8 mouse cellular contexts compared by ENCODE assay signal in the genomic region with DNA sequence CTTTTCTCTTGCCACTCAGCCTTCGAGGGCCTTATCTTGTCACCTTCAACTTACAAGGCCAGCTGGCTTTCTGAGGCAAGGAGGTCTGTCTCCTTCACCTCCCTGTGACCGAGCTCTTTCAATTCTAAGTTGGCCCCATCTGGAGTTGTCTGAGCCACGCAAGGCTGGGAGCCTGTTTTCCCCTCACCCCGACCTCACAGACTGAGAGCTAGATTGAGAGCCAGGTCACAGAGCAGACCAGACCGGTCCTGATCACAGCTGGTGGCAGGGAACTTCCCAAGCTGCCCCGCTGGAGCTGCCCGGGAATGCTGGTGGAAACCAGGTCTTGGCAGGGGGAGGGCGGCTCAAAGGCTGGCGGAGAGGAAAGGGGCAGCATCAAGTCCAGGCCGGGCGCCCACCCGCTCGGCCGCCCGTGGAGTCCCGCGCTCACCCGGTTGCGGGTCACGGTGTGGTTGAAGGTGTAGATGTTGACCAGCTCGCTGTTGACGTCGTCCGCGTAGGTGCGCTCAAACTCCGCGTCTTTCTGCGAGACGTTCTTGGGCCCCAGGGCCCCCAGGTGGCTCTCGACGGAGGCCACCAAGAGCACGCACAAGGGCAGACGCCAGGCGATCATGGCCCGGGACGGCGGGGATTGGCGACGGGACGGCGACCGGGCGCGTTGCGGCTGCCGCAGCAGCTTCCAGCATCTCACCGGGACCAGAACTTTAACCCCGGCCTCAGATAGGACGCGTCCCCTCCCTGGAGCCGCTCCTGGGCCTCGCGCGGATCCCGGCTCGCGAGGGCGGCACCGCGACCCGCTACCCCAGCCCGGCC. TPM values are rescaled to one million over a fixed set of nuclear protein-coding genes. Genes with fewer than 3 reads are reported as not detected.
DNase-seq lines count a peak whose midpoint lies in the region; ATAC-seq and TF ChIP-seq lines count a peak whose summit lies in the region.

No protein-coding gene starts in this region.

- no peak for TF ChIP-seq CTCF in lung, postnatal 0 days (IDR thresholded peaks at IDR 0.05)

- under 1% methylated on average over 63 of the region's 63 CpGs for WGBS in embryonic facial prominence, embryonic 15.5 days
- WGBS in heart, embryonic 13.5 days: under 1% methylated on average over 58 of the region's 63 CpGs
- under 1% methylated on average over 54 of the region's 63 CpGs for WGBS in lung, postnatal 0 days

- peak overlapping the region; percentile 84 for H3K4me2 ChIP-seq in embryonic facial prominence, embryonic 15.5 days (replicated peaks)
- H3K4me2 ChIP-seq in heart, embryonic 13.5 days: peak overlapping the region; percentile 82
- H3K4me2 ChIP-seq in lung, postnatal 0 days (replicated peaks; ENCODE audit: low read depth, low read length): peak overlapping the region; percentile 81

- no peaks in the 10 kb centered on the region for H3K9me3 ChIP-seq in embryonic facial prominence, embryonic 15.5 days (replicated peaks)
- H3K9me3 ChIP-seq in heart, embryonic 13.5 days: no peaks in the 10 kb centered on the region
- no peaks in the 10 kb centered on the region for H3K9me3 ChIP-seq in lung, postnatal 0 days (ENCODE audit: low read length)

- peaks cover 27% of the 10 kb centered on the region for H3K36me3 ChIP-seq in embryonic facial prominence, embryonic 15.5 days
- peaks cover 32% of the 10 kb centered on the region for H3K36me3 ChIP-seq in heart, embryonic 13.5 days
- peaks cover 23% of the 10 kb centered on the region for H3K36me3 ChIP-seq in lung, postnatal 0 days (ENCODE audit: insufficient read depth, low read length)

- ATAC-seq in embryonic facial prominence, embryonic 15.5 days (ENCODE audit: insufficient number of reproducible peaks, low FRiP score, low TSS enrichment, low read depth): peak; percentile 39
- peak; percentile 43; the same call in 1 of the 2 replicates for ATAC-seq in heart, embryonic 13.5 days (ENCODE audit: extremely low read depth, insufficient number of reproducible peaks, low FRiP score, low TSS enrichment)
- peak; percentile 62 for ATAC-seq in lung, postnatal 0 days

- H3K9ac ChIP-seq in embryonic facial prominence, embryonic 15.5 days: peak overlapping the region; percentile 92
- H3K9ac ChIP-seq in heart, embryonic 13.5 days: peak overlapping the region; percentile 95
- H3K9ac ChIP-seq in lung, postnatal 0 days (replicated peaks; ENCODE audit: low read depth): peak overlapping the region; percentile 98

- peak overlapping the region; percentile 95 for H3K27ac ChIP-seq in embryonic facial prominence, embryonic 15.5 days (replicated peaks)
- H3K27ac ChIP-seq in heart, embryonic 13.5 days (replicated peaks): peak overlapping the region; percentile 93
- peak overlapping the region; percentile 98 for H3K27ac ChIP-seq in lung, postnatal 0 days (ENCODE audit: low read length)

- peak overlapping the region; percentile 86 for H3K4me3 ChIP-seq in embryonic facial prominence, embryonic 15.5 days (replicated peaks)
- H3K4me3 ChIP-seq in heart, embryonic 13.5 days: peak overlapping the region; percentile 77
- peak overlapping the region; percentile 93 for H3K4me3 ChIP-seq in lung, postnatal 0 days (ENCODE audit: low read depth, low read length)

- DNase-seq in ES-CJ7 (ENCODE audit: low read depth, low spot score): peak; percentile 44
- peak; percentile 74 for DNase-seq in adrenal gland, postnatal 14 days
- DNase-seq in kidney, postnatal 10 days: peak; percentile 79
- peak; percentile 70 for DNase-seq in lung, postnatal 0 days (ENCODE audit: low spot score)
- DNase-seq in ovary, postnatal 36 days (ENCODE audit: low spot score): peak; percentile 59
- DNase-seq in yolk sac, embryonic 10.5 days (ENCODE audit: low spot score): peak; percentile 57

- peaks cover 38% of the 10 kb centered on the region for H3K4me1 ChIP-seq in embryonic facial prominence, embryonic 15.5 days
- H3K4me1 ChIP-seq in heart, embryonic 13.5 days: peaks cover 44% of the 10 kb centered on the region
- H3K4me1 ChIP-seq in lung, postnatal 0 days (ENCODE audit: insufficient read depth, low read depth, low read length): peaks cover 16% of the 10 kb centered on the region; the same call in 1 of the 2 replicates

- TF ChIP-seq EP300 in lung, postnatal 0 days (IDR thresholded peaks at IDR 0.05): no peak

- H3K27me3 ChIP-seq in embryonic facial prominence, embryonic 15.5 days: no peaks in the 10 kb centered on the region
- no peaks in the 10 kb centered on the region for H3K27me3 ChIP-seq in heart, embryonic 13.5 days (replicated peaks)
- no peaks in the 10 kb centered on the region for H3K27me3 ChIP-seq in lung, postnatal 0 days (replicated peaks; ENCODE audit: insufficient read depth, low read length)

RNA-seq across cellular contexts. Expression of a gene that starts 0.6 kb away (rescaled TPM):
- 177 and 178 TPM in 2 replicates for total RNA-seq in adrenal gland, postnatal 14 days (2021)
- 62.1 and 62.3 TPM in 2 replicates for polyA plus RNA-seq in embryonic facial prominence, embryonic 15.5 days (2015; fragmentation: Nextera tagmentation; extraction: Ambion mirVana)
- polyA plus RNA-seq in heart, embryonic 13.5 days (2015; fragmentation: Nextera tagmentation; extraction: Ambion mirVana): 35.5 and 36.3 TPM in 2 replicates
- 55.4 and 58.7 TPM in 2 replicates for polyA plus RNA-seq in lung, postnatal 0 days (2015; fragmentation: Nextera tagmentation; extraction: Ambion mirVana)

RNA-seq across cellular contexts. Expression of a gene that starts 18.6 kb away (rescaled TPM):
- 57.9 and 85.1 TPM in 2 replicates for total RNA-seq in adrenal gland, postnatal 14 days (2021)
- polyA plus RNA-seq in embryonic facial prominence, embryonic 15.5 days (2015; fragmentation: Nextera tagmentation; extraction: Ambion mirVana): 35.3 and 46.1 TPM in 2 replicates
- polyA plus RNA-seq in heart, embryonic 13.5 days (2015; fragmentation: Nextera tagmentation; extraction: Ambion mirVana): 151 and 203 TPM in 2 replicates
- polyA plus RNA-seq in lung, postnatal 0 days (2015; fragmentation: Nextera tagmentation; extraction: Ambion mirVana): 153 and 184 TPM in 2 replicates

RNA-seq across cellular contexts. Expression of a gene that starts 47.8 kb away (rescaled TPM):
- 39.0 and 40.0 TPM in 2 replicates for total RNA-seq in adrenal gland, postnatal 14 days (2021)
- 49.4 and 52.1 TPM in 2 replicates for polyA plus RNA-seq in embryonic facial prominence, embryonic 15.5 days (2015; fragmentation: Nextera tagmentation; extraction: Ambion mirVana)
- polyA plus RNA-seq in heart, embryonic 13.5 days (2015; fragmentation: Nextera tagmentation; extraction: Ambion mirVana): 40.0 and 40.7 TPM in 2 replicates
- polyA plus RNA-seq in lung, postnatal 0 days (2015; fragmentation: Nextera tagmentation; extraction: Ambion mirVana): 29.5 and 32.3 TPM in 2 replicates

RNA-seq across cellular contexts. Expression of a gene that starts 48.2 kb away (rescaled TPM):
- 26.6 and 28.4 TPM in 2 replicates for total RNA-seq in adrenal gland, postnatal 14 days (2021)
- 22.9 and 24.6 TPM in 2 replicates for polyA plus RNA-seq in embryonic facial prominence, embryonic 15.5 days (2015; fragmentation: Nextera tagmentation; extraction: Ambion mirVana)
- polyA plus RNA-seq in heart, embryonic 13.5 days (2015; fragmentation: Nextera tagmentation; extraction: Ambion mirVana): 16.4 TPM in 2 replicates
- polyA plus RNA-seq in lung, postnatal 0 days (2015; fragmentation: Nextera tagmentation; extraction: Ambion mirVana): 21.1 and 22.3 TPM in 2 replicates

RNA-seq across cellular contexts. Expression of a gene that starts 58.0 kb away (rescaled TPM):
- 132 and 135 TPM in 2 replicates for total RNA-seq in adrenal gland, postnatal 14 days (2021)
- polyA plus RNA-seq in embryonic facial prominence, embryonic 15.5 days (2015; fragmentation: Nextera tagmentation; extraction: Ambion mirVana): 161 and 173 TPM in 2 replicates
- 133 and 137 TPM in 2 replicates for polyA plus RNA-seq in heart, embryonic 13.5 days (2015; fragmentation: Nextera tagmentation; extraction: Ambion mirVana)
- polyA plus RNA-seq in lung, postnatal 0 days (2015; fragmentation: Nextera tagmentation; extraction: Ambion mirVana): 82.8 and 84.6 TPM in 2 replicates

Comparison
In these comparisons a context has a peak if more than half of its experiments do, and no peak if none do; other contexts are left out.
1. Peak in every context shown above with its lines: DNase-seq, ATAC-seq, H3K4me3 ChIP-seq and H3K27ac ChIP-seq.